Mouse (Mus musculus) cerebellum, adult 18-20 months (tissue): ENCODE measurements at regions not wholly inside any gene's neighbourhood (a gene's known extent, or its start where the extent isn't known, plus 50 kb on each side); places are given as distances from the start of the nearest gene placed in this dataset.

ENCODE experiments used
- DNase-seq, 2 experiments: peaks; one replicate each; pipeline ENCODE4 v3.0.0; 2021

GRCm38 (mm10) chr9:32057427-32058115 lies 58.4 kb upstream of the Arhgap32 start:
- DNase-seq, result no peak

GRCm38 (mm10) chr9:32062740-32063139 lies 53.2 kb upstream of the Arhgap32 start:
- no peak for DNase-seq

DNA sequence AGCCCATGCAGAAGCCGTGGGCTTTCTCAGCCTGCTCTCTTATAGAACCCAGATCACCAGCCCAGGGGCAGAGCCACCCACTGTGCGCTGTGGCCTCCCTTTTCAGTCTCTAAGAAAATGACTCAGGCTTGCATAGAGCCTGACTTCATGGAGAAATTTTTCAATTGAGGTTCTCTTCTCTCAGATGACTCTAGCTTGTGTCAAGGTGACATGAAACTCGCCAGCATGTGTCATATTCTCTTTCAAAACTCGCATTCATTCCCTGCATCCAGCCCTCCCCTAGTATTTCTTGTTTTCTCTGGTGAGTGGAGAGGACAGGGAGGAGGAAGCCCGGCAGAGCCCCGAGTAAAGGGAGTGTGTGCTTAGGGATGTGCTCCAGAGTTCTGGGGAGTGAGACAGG lies 52.4 kb upstream of the Arhgap32 start:
- no peak for DNase-seq

GRCm38 (mm10) chr9:32064007-32064550 lies 51.9 kb upstream of the Arhgap32 start:
- no peak for DNase-seq
